Mouse (Mus musculus) erythroblast, adult 5-6 weeks (primary cell): Measurements from ENCODE around the gene Olfr222. TPM values are rescaled to one million over a fixed set of nuclear protein-coding genes. Genes with fewer than 3 reads are reported as not detected.
"Not testable (repeated sequence)": the region's sequence is repeated elsewhere in the genome, so short reads cannot be mapped to it uniquely, and the experiment has no call there.

Source experiments
- ATAC-seq: replicated peaks from 2 replicates; pipeline ENCODE4 v1.8.0; 2016; ENCODE audit warnings: moderate number of reproducible peaks, mild to moderate bottlenecking, moderate TSS enrichment, inconsistent platforms; ENCODE audit not compliant: poor library complexity, low FRiP score, severe bottlenecking
- total RNA-seq, 2 experiments: library from RNA; stranded (forward) in 1 of 2; stranded (reverse) in 1 of 2; fragments of 150-400 nt in 1 of 2; fragments of 200-764, 138-1000 nt in 1 of 2; gene quantifications; 2 replicates each; pipeline versions ENCODE4 v1.2.3 to v1.2.4; 2015 to 2017; ENCODE audit warnings: low replicate concordance in 2 of 2

The Olfr222 gene
- total RNA-seq (2015; ENCODE audit: low replicate concordance) (not detected in 2 replicates), total RNA-seq (2017; ENCODE audit: low replicate concordance) (not detected in 2 replicates)

DNA sequence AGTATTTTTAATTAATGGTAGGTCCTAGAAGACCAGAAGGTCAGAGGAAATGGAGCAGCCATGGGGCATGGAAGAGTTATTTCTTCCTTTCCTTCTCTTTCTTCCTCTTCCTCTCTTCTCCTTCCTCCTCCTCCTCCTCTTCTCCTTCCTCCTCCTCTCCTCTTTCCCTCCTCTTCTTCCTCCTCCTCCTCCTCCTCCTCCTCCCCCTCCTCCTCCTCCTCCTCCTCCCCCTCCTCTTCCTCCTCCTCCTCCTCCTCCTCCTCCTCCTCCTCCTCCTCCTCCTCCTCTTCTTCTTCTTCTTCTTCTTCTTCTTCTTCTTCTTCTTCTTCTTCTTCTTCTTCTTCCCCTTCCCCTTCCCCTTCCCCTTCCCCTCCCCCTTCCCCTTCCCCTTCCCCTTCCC, at the start of gene Olfr222:
Gene Olfr222, minus strand, starts transcription at position 101 of the 400 bp plus-strand sequence.
- not testable (repeated sequence) for ATAC-seq

DNA sequence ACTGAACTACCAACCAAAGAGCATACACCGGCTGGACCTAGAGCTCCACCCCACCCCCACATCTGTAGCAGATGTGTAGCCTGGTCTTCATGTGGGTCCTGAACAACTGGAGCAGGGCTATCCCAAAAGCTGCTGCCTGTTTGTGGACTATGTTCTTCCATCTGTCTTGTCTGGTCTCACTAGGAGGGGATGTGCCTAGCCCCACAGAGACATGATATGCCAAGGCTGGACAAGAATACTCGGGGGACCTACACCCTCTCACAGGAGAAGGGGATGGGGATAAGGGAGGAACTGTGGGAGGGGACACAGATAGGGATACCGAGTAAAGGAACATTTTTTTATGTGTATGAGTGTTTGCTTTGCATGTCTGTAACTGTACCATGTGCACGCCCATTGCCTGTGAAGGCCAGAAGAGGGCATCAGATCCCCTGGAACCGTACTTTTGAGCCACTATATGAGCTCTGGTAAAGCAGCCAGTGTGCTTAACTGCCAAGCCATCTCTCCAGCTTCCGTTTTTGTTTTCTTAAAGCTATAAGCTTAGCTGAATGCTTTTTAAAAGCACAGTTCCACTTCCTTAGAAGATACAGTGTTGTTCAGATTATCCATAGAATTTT, 48.1 kb upstream of the Olfr222 start:
- no peak; the same call in 1 of the 2 replicates for ATAC-seq

DNA sequence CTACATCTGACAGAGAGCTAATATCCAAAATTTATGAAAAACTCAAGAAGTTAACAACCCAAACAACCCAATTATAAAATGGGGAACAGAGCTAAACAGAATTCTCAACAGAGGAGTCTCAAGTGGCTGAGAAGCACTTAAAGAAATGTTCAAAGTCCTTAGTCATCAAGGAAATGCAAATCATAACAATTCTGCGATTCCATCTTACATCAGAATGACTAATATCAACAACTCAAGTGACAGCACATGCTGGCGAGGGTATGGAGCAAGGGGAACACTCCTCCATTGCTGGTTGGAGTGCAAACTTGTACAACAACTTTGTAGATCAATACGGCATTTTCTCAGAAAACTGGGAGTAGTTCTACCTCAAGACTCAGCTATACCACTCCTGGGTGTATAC, 46.2 kb upstream of the Olfr222 start:
- ATAC-seq = no peak

DNA sequence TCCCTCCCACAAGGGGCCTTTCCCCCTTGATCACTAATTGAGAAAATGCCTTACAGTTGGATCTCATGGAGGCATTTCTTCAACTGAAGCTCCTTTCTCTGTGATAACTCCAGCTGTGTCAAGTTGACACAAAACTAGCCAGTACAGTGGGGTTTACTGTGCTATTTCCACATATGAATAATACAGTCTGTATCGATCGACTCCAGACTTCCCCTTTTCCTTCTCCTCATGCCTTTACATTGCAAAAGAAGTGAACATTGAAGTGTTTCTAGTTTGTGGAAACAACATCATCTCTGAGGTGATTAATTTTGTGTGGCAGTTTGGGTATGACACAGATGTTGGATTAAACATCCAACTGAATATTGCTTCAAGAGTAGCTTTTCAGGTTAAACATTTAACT, 41.0 kb upstream of the Olfr222 start:
- ATAC-seq = not testable (repeated sequence)

DNA sequence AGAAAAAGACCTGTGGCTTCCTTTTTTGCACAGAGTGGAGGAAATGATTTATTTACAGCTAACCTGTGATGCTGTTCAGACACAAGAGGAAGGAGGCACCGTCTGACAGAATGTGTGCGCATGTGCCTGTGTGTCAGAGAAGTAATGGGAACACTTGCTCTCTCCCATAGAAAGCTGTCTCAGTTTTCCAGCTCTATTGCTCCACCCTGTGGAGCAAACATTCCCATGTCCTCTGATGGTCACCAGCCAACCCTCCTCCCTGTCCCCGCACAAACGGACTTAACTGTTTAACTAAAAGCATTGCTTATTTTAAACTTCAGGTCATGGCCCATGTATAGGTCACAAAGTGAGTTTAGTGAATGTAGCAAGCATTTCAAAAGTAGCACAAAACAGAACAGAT, 38.1 kb upstream of the Olfr222 start:
- ATAC-seq = no peak

DNA sequence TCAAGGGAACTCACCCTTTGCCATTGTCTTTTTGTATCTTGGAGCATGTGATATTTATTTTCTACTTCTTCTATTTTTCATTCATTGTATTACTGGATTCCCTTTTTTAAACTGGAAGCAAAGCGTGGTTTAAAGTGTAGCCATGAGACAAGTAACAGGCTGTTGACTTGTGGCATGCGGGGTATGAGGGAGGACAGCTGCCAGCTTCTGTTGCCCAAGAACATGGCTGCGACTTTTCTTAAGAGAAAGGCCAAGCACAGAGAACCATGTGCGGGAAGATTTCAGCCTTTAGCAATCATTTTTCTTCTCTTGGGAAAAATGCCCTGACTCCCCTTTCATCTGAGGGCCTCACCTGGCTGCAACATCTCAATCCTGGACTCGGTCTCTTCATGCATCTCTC, 35.6 kb upstream of the Olfr222 start:
- no peak for ATAC-seq

DNA sequence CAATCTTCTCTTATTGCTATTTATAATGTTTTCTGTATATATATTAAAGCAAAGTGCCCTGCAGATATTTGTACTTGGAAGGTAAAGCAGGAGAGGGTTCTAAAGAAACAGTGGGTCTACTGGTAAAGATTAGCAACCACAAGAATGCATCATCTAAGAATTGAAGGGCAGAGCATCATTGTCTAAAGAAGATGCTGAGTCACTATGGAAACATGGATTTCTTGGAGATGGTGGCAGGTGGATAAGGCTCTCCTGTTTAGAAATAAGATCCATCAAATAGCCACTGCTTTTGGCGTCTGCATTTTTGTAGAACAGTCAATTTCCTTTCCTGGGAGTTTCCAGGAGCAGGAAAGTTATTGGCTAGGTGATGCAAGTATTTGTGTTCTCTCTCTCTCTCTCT, 26.3 kb upstream of the Olfr222 start:
- ATAC-seq = no peak

DNA sequence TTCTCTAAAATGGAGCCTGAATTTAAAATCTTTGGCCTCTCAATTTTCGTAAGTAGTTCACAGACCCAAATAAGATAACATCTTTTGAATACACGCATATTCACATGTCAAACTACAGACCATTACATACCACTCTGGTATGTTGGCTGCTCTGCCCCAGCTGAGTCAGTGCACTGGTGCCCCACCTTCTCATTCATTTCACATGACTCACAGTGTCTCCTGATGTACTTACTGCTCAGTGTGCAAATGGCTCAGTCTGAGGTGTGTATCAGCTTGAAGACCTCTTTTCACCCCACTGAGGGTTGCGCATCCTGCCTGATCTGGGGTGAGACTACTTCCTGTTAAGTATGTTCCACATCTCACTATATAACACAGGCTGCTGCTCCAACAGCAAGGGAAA, 24.8 kb upstream of the Olfr222 start:
- no peak for ATAC-seq

DNA sequence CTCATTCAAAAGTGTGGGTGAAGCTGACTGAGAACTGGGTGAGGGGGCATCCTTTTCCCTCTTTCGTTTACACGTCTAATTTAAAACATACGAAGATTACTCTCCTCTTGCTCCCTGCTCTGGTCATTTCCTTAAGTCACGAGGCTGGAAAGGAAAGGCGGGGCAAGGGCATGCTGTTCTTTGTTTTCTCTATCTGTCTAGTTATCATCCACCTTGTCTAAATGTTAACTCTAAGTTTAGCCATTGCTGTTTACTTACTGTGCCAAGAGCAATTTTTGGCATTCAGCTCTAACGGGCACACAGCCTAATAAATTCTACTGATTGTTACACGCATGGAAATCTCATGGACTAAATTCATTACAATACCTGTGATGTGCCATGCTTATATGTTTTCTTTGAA, 23.2 kb upstream of the Olfr222 start:
- ATAC-seq = no peak

DNA sequence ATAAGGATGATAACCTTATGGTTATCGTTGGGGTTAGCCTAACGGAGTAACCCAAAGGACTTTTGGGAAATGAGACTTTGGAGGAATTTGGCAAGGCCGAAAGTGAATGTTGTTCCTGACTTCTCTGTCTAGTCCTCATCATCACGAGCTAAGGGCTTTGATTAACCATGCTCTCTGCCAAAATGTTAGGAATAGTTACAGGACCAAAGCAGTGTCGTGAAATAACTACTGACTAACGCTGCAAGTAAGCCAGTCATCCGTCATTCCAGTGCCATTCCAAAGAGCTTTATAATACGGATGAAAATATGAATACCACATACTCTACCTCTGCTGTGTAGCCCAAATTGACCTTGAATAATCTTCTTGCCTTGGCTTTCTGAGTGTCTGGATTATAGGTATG, 20.9 kb upstream of the Olfr222 start:
- no peak for ATAC-seq

DNA sequence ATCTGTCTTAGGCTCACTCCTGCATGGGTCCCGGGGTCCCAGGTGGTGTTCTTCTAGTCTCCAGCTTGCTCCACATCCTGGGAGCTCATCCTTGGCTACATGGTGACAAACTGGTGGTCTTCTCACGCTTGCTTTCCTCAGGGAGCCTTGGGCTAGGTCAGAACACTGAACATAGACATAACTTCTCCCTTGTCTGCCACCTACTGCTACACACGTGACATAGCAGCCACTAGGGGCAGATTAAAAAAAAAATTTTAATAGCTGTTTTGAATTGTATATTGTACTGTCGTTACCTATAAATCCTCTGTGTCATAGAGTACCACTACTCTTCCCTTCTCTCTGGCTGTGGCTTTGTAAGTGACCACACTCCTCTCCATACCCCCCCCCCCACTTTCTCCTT, 20.1 kb upstream of the Olfr222 start:
- no peak for ATAC-seq

DNA sequence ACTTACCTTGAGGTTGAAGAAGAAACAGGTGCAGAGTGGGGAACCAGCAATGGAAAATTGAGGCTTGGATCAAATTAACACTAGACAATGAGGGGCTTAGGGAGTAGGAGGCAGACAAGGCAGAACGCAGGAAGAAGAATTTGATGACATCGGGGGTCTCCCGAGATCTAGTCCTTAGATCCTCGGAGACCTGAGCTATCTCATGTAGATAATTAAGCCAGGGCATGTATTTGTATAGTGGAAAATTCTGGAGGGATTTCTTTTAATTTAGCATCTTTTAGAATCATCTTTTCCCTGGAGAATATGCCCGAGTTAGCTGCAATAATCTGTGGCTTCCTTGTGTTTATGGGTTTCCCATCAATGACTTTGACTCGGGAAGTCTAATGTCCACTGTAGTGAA, 17.2 kb upstream of the Olfr222 start, which contains the start of gene Olfr223:
Gene Olfr223, minus strand, starts transcription at position 101 of the 400 bp plus-strand sequence.
- no peak for ATAC-seq

DNA sequence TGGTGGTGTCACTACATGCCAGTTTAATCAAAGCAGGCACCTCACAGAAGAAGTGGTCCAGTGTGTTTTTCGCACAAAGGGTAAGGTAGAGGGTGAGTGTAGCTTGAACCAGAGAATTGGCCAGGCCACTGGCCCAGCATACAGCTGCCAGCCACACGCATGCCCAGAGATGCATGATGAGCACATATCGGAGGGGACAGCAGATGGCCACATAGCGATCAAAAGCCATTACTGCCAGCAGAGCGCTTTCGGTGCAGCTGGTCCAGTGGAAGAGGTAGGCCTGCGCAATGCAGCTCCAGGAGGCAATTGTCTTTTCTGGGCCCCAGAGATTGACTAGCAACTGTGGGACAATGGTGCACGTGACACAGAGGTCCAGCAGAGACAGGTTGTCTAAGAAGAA, 13.5 kb upstream of the Olfr222 start:
- ATAC-seq = no peak

DNA sequence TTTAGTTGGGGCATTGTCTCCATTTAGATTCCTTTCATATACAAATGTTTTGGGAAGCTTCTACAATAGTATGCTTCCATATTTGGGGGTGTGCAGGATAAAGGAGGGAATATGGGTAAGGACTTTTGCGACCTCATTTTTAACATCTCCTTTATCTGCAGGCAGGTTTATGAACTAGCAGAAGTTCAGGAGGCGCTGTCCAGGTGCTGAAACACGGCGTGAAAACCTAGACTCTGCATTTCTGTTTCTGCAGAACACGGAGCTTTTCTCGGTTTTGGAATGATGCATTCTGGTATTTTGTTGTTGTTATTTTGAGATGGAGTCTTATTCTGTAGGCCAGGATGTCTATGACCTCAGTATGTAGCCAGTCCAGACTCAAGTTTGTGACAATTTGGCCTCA, 8.5 kb upstream of the Olfr222 start:
- no peak for ATAC-seq

DNA sequence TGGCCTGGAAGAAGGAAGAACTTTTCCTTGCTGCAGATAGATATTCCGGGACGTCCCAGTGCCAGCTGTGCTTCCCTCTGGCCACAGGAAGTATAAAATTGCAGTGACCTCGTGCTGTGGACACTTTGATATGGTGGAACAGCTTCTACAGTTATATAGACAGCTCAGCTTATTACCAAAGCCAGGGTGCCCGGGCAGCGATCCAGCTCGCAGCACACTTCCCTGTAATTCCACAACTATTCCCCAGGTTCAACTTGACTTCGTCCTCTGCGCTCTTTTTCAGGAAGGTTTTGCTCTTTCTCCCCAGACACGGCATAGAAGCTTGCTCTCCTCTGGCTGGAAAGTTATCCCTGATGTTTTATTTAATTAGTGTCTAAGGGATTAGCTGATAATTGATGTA, 309 bp downstream of the Olfr222 start:
- ATAC-seq = no peak

DNA sequence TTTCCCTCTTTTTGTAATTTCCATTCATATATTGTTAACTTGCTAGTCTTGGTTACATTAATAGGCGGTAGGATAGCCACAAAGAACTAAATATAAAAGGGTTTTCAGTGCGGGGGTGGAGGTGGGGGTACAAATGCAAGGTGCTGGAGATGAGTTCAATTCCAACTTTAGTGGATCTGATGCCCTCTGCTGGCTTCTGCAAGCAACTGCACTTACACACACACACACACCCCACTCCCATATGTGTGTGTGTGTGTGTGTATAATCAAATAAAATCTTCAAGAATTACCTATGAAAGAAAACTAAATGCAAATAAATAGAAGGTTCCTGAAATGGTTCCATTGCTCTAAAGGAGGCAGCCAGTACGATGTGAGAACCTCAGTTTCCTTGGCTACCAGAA, 6.7 kb downstream of the Olfr222 start:
- 0 out of 2 replicates have a peak, but pooled peaks have one; percentile 53 for ATAC-seq

DNA sequence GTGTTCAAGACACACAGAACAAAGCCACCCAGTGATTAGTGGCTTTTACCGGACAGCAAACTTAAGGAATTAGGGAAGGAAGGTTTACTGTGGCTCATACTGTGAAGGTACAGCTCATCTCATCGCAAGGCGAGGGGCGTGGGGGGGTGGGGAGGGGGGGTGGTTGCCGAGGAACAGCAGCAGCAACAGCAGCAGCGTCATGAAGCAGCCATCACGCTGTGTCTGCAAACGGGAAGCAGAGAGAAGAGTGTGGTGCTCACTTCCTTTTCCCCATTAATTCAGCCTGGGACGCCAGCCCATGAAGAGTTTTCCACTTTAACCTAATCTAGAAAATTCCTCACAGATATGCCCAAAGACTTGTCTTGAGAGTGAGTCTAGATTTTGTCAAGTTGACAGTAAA, 13.2 kb downstream of the Olfr222 start:
- ATAC-seq = no peak

DNA sequence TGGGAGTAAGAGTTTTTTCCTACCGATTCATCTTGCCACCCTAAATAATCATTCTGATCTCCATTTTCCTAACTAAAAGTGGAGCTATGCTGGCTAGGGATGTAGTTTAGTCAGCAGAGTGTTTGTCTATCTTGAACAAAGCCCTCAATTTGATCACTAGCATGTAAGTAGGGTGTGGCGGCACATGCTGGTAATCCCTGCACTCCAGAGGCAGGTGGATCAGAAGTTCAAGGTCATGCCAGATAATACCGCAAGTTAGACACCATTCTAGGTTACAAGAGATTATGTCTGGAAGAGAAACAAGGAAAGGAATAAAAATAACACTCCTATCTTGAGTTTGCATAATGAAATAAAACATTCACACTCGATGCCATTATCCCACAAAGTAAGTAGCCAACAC, 13.7 kb downstream of the Olfr222 start:
- ATAC-seq = no peak

DNA sequence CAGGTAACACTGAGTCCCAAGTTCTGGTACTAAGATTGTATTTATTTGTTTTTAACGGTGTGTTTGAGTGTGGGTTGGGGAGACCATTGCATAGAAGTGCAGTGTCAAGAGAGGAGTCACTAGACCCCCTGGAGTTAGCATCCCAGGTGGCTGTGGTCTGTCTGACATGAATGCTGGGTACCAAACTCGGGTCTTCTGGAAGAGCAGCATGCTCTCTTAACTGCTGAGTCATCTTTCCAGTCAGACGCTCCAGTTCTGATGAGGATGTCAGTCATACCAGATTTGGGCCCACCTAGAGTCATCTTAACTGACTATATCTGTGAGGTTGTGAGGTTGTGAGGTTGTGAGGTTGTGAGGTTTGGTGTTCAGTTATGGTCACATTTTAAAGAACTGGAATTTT, 15.1 kb downstream of the Olfr222 start:
- no peak for ATAC-seq

DNA sequence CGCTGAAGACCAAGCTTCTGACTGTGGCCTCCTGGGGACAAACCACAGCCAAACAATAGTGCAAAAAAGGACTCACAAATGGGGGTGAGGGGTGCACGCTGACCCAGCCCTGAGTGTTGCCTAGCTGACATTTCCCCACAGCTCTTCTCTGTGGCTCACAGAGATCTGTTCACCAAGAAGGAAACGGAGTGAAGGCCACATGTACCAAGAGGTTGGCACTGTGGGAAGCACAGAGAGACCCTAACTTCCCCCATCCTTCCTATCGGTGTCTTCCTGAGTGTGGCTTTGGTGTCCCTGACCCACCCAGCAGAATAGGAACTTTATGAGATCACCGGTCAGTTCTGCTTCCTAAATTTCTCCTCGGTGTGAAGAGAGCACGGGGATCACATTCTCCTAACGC, 21.5 kb downstream of the Olfr222 start:
- ATAC-seq = no peak

DNA sequence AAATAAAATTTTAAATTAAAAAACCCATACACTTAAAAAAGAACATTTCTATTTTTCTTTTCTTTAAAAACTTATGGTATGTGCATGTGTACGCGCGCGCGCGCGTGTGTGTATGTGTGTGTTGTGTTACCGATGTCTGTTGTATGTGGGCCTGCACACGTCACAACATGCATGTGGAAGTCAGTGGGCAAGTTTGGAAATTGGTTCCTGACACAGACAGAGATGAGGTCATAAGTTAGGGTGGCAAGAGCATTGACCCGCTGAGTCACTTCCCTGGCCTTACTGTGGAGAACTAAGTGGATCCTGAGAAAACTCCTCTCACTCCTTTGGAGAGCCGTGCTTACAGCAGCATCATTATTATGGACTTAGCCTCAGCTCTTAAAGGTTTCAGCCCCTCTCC, 21.9 kb downstream of the Olfr222 start:
- ATAC-seq = no peak

DNA sequence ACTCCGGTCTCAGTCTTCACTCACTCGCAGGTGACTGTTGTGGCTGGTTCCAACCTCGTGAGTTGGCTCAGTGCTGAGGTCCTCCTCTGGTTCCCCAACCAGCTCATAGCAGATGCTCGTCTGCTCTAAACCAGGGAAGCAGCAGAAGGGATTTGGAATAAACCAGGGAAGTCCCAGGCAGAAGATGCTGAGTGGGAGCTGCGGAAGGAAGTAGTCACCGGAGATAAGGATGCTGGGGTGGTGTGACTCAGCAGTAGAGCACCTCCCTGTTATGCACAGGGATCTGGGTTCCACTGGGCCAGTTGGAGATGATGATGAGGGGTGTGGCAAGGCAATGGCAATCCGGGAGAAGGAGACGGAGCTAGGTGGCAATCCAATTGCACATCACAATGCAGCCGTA, 32.0 kb downstream of the Olfr222 start:
- no peak for ATAC-seq
